Mouse (Mus musculus) midbrain, embryonic 11.5 days (tissue): ENCODE measurements at regions not wholly inside any gene's neighbourhood (a gene's known extent, or its start where the extent isn't known, plus 50 kb on each side); places are given as distances from the start of the nearest gene placed in this dataset.
"Not testable (repeated sequence)": the region's sequence is repeated elsewhere in the genome, so short reads cannot be mapped to it uniquely, and the experiment has no call there.

Source experiments
- ATAC-seq: fragments of 200-750 bp; cut with Nextera tagmentation; 2 replicates; pipeline ENCODE4 v1.8.0; 2017; ENCODE audit warnings: moderate TSS enrichment, moderate library complexity; ENCODE audit not compliant: low FRiP score
- DNase-seq: peaks from one replicate; pipeline ENCODE4 v3.0.0; 2015; ENCODE audit warnings: low spot score; ENCODE audit errors: missing footprints
- H3K27ac ChIP-seq: fragments of 300-500 bp; sonication (generic); 2 replicates; pipeline ENCODE4 v1.5.1; 2014; ENCODE audit warnings: low read depth, low read length
- H3K27me3 ChIP-seq: fragments of 300-500 bp; sonication (generic); 2 replicates; pipeline ENCODE4 v1.6.1; 2014; ENCODE audit warnings: mild to moderate bottlenecking, low read length, moderate library complexity, mixed read lengths; ENCODE audit not compliant: control insufficient read depth, insufficient read depth
- H3K36me3 ChIP-seq: fragments of 300-500 bp; sonication (generic); 2 replicates; pipeline ENCODE4 v1.6.1; 2014; ENCODE audit warnings: mild to moderate bottlenecking, low read length, moderate library complexity, mixed read lengths; ENCODE audit not compliant: control insufficient read depth, insufficient read depth
- H3K4me1 ChIP-seq: fragments of 300-500 bp; sonication (generic); 2 replicates; pipeline ENCODE4 v1.6.1; 2014; ENCODE audit warnings: low read length; ENCODE audit not compliant: control insufficient read depth, insufficient read depth
- H3K4me2 ChIP-seq: fragments of 300-500 bp; sonication (generic); 2 replicates; pipeline ENCODE4 v1.6.1; 2014; ENCODE audit warnings: mild to moderate bottlenecking, moderate library complexity
- H3K4me3 ChIP-seq: fragments of 300-500 bp; sonication (generic); 2 replicates; pipeline ENCODE4 v1.5.1; 2014; ENCODE audit warnings: low read depth, low read length
- H3K9ac ChIP-seq: fragments of 300-500 bp; sonication (generic); 2 replicates; pipeline ENCODE4 v1.6.1; 2014; ENCODE audit warnings: low read length
- H3K9me3 ChIP-seq: fragments of 300-500 bp; sonication (generic); 2 replicates; pipeline ENCODE4 v1.6.1; 2016; ENCODE audit warnings: low read length; ENCODE audit not compliant: control insufficient read depth
- whole genome bisulfite sequencing: fragments of 180-500 bp; shearing (Covaris S2); extraction: QIAGEN DNeasy Blood & Tissue Kit; methylation state at CpG from one replicate; pipeline ENCODE4 v1.1.7; 2014; 5-methylcytosine and 5-hydroxymethylcytosine counted together

GRCm38 (mm10) chr3:18787531-18788176 is 839.4 kb downstream of the Cypt12 start:
- H3K4me3 ChIP-seq = no peak overlapping the region
- H3K9ac ChIP-seq = no peak overlapping the region
- H3K36me3 ChIP-seq = no peaks in the 10 kb centered on the region
- no peak for DNase-seq
- no peak overlapping the region for H3K27ac ChIP-seq
- no peaks in the 10 kb centered on the region for H3K9me3 ChIP-seq
- no peaks in the 10 kb centered on the region for H3K27me3 ChIP-seq
- no peak overlapping the region for H3K4me2 ChIP-seq
- H3K4me1 ChIP-seq = no peaks in the 10 kb centered on the region
- no peak for ATAC-seq
- WGBS = 81% methylated on average over 8 of the region's 8 CpGs

- ATAC-seq (no peak), DNase-seq (no peak)
Observed at GRCm38 (mm10) chr3:18802794-18803193, 825.7 kb downstream of the 1700064H15Rik start.

GRCm38 (mm10) chr3:18828788-18829320 is 799.6 kb downstream of the 1700064H15Rik start:
- H3K4me2 ChIP-seq, H3K27ac ChIP-seq, ATAC-seq, H3K4me3 ChIP-seq, H3K9ac ChIP-seq, H3K36me3 ChIP-seq, DNase-seq, H3K27me3 ChIP-seq, H3K9me3 ChIP-seq, H3K4me1 ChIP-seq: not testable (repeated sequence)
- WGBS = 32% methylated on average over 2 of the region's 2 CpGs

More at GRCm38 (mm10) chr3:18802794-18803193, 825.7 kb downstream of the 1700064H15Rik start:
- Histone ChIP-seq H3K27me3 (no peaks in the 10 kb centered on the region), H3K4me1 (no peaks in the 10 kb centered on the region), H3K4me2 (no peak overlapping the region), H3K27ac (no peak overlapping the region), H3K4me3 (no peak overlapping the region), H3K9me3 (no peaks in the 10 kb centered on the region), H3K9ac (no peak overlapping the region), H3K36me3 (no peaks in the 10 kb centered on the region)
- 78% methylated on average over 3 of the region's 3 CpGs for WGBS

- H3K9ac ChIP-seq = no peak overlapping the region
- ATAC-seq = no peak
- no peak for DNase-seq
- no peak overlapping the region for H3K4me2 ChIP-seq
- no peak overlapping the region for H3K27ac ChIP-seq
- H3K9me3 ChIP-seq = no peaks in the 10 kb centered on the region
- no peaks in the 10 kb centered on the region for H3K27me3 ChIP-seq
- H3K4me1 ChIP-seq = no peaks in the 10 kb centered on the region
- no peaks in the 10 kb centered on the region for H3K36me3 ChIP-seq
- no peak overlapping the region for H3K4me3 ChIP-seq
- WGBS = 77% methylated on average over 4 of the region's 4 CpGs
Observed at GRCm38 (mm10) chr3:18868117-18868739, 760.2 kb downstream of the 1700064H15Rik start.

GRCm38 (mm10) chr3:18868758-18869157 is 759.7 kb downstream of the 1700064H15Rik start:
- 80% methylated on average over 2 of the region's 2 CpGs for WGBS
- Histone ChIP-seq H3K9ac (no peak overlapping the region), H3K27me3 (no peaks in the 10 kb centered on the region), H3K4me2 (no peak overlapping the region), H3K27ac (no peak overlapping the region), H3K9me3 (no peaks in the 10 kb centered on the region), H3K36me3 (no peaks in the 10 kb centered on the region), H3K4me1 (no peaks in the 10 kb centered on the region), H3K4me3 (no peak overlapping the region)
- DNase-seq (no peak), ATAC-seq (no peak)

- 93% methylated on average over 1 of the region's 1 CpGs for WGBS
Observed at GRCm38 (mm10) chr3:18877060-18877459, 751.4 kb downstream of the 1700064H15Rik start.

GRCm38 (mm10) chr3:18877572-18877971 is 750.9 kb downstream of the 1700064H15Rik start:
- 88% methylated on average over 3 of the region's 3 CpGs for WGBS
- no peak for ATAC-seq

More at GRCm38 (mm10) chr3:18877060-18877459, 751.4 kb downstream of the 1700064H15Rik start:
- no peak for DNase-seq
- Histone ChIP-seq H3K9me3 (no peaks in the 10 kb centered on the region), H3K4me3 (no peak overlapping the region), H3K4me2 (no peak overlapping the region), H3K4me1 (no peaks in the 10 kb centered on the region), H3K27me3 (no peaks in the 10 kb centered on the region), H3K9ac (no peak overlapping the region), H3K27ac (no peak overlapping the region), H3K36me3 (no peaks in the 10 kb centered on the region)
- no peak for ATAC-seq

GRCm38 (mm10) chr3:18881186-18881585 is 747.3 kb downstream of the 1700064H15Rik start:
- Histone ChIP-seq H3K4me1 (no peaks in the 10 kb centered on the region), H3K27me3 (no peaks in the 10 kb centered on the region), H3K27ac (no peak overlapping the region), H3K4me2 (no peak overlapping the region), H3K36me3 (no peaks in the 10 kb centered on the region), H3K9ac (no peak overlapping the region), H3K4me3 (no peak overlapping the region), H3K9me3 (no peaks in the 10 kb centered on the region)
- no peak for ATAC-seq
- DNase-seq = no peak
- 85% methylated on average over 2 of the region's 2 CpGs for WGBS

More at GRCm38 (mm10) chr3:18877572-18877971, 750.9 kb downstream of the 1700064H15Rik start:
- H3K27ac ChIP-seq = no peak overlapping the region
- H3K27me3 ChIP-seq = no peaks in the 10 kb centered on the region
- H3K4me3 ChIP-seq = no peak overlapping the region
- H3K36me3 ChIP-seq = no peaks in the 10 kb centered on the region
- no peaks in the 10 kb centered on the region for H3K9me3 ChIP-seq
- no peak overlapping the region for H3K4me2 ChIP-seq
- H3K4me1 ChIP-seq = no peaks in the 10 kb centered on the region
- no peak overlapping the region for H3K9ac ChIP-seq
- DNase-seq = no peak

- H3K4me2 ChIP-seq = no peak overlapping the region
- H3K36me3 ChIP-seq = no peaks in the 10 kb centered on the region
- no peak for DNase-seq
- H3K27me3 ChIP-seq = no peaks in the 10 kb centered on the region
- no peak for ATAC-seq
- no peak overlapping the region for H3K4me3 ChIP-seq
- H3K4me1 ChIP-seq = no peaks in the 10 kb centered on the region
- no peak overlapping the region for H3K9ac ChIP-seq
- 88% methylated on average over 2 of the region's 2 CpGs for WGBS
- no peaks in the 10 kb centered on the region for H3K9me3 ChIP-seq
- H3K27ac ChIP-seq = no peak overlapping the region
Observed at GRCm38 (mm10) chr3:18892813-18893212, 735.7 kb downstream of the 1700064H15Rik start.
